Mouse (Mus musculus) myocyte (in vitro differentiated cells): Measurements from ENCODE around the gene Dag1.

Experiments used
- MYOD1 ChIP-seq, 3 experiments: IDR thresholded peaks; one replicate each; pipeline ENCODE4 v1.6.1; 2011; ENCODE audit warnings: control low read depth in 2 of 3, low read depth in 2 of 3, mild to moderate bottlenecking in 2 of 3, moderate library complexity in 1 of 3; ENCODE audit not compliant: insufficient read length in 2 of 3, control insufficient read depth in 1 of 3
- POLR2A ChIP-seq: IDR thresholded peaks from one replicate; pipeline ENCODE4 v1.6.1; 2011; ENCODE audit warnings: low read depth, mild to moderate bottlenecking, control low read depth, moderate library complexity; ENCODE audit not compliant: insufficient read length

GRCm38 (mm10) chr9:108278697-108279450 lies 15.1 kb upstream of the Dag1 start:
- TF ChIP-seq MYOD1 (IDR thresholded peaks at IDR 0.05; ENCODE audit: control insufficient read depth in 1 of 3, insufficient read length in 2 of 3, low read depth in 2 of 3) (no peak), POLR2A (no peak)
